Mouse (Mus musculus): ENCODE measurements at regions not wholly inside any gene's neighbourhood (a gene's known extent, or its start where the extent isn't known, plus 50 kb on each side); places are given as distances from the start of the nearest gene placed in this dataset.

DNA sequence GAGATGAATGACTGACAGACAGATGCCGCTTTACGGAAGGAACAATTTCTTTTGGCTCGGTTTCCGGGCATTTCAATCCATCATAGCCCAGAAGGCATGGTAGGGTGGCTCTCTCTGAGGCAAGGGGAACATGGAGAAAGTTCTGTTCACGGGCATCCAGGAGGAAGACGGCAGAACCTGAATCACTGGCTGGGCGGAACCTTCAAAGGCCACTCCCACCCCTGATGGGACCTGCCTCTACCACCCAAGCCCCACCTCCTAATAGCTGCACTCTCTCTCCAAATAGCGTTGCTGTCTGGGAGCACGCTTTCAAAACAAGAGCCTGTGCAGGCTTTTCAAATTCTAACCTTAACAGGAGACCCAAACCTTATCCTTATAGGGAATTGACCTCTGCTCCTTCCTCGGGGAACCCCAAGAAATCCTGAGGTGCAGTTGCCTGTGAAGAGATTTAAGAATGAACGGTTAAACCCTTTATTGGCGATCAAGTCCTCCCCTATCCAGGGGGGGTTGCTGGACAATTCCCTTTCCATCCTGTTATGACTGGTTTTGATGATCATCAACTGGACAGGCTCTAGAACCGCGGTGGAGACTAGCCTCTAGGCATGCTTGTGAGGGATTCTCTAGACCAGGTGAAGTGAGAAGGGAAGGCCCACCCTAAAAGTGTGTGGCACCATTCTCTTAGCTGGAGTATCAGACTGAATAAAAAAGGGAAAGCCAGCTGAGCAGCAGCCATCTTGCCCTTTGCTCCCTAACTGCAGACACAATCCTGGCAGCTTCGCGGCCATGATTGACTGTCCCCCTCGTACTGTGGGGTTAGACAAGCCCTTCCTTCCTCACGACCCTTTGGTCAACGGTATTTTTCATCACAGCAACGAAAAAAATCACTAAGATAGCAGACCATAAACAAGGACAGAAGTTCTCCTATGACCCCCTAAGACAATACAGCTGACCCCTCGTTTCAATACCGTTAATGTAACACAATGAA, 184.5 kb upstream of the Dyrk2 start:
- no peak for DNase-seq

DNA sequence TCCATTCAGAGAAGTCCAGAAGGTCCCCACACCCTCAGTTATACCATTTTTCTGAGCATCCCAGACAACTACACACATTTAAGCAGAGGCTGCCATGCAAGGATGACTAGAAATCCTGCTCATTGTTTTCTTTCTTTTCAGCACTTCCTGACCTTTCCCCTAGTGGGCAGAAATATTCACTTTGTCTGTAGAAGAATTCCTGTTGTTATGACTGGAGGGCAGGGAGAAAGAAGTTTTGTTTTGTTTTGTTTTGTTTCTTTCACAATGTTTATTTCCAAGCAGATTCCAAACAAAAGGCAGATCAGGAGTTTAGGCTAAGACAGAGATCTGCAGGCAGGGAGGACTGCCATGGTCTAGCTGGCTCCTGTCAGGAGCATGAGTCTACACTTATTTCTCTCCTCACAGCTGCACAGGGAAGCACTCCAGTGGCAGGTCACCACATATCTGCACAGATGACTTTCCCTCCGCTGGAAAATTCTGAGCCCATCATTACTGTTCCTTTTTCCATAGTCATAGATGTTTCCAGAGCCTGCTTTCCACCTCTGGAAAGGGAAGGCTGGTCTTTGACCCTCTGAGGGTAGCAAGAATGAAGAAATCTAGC, 182.5 kb upstream of the Dyrk2 start:
- no peak for DNase-seq

DNA sequence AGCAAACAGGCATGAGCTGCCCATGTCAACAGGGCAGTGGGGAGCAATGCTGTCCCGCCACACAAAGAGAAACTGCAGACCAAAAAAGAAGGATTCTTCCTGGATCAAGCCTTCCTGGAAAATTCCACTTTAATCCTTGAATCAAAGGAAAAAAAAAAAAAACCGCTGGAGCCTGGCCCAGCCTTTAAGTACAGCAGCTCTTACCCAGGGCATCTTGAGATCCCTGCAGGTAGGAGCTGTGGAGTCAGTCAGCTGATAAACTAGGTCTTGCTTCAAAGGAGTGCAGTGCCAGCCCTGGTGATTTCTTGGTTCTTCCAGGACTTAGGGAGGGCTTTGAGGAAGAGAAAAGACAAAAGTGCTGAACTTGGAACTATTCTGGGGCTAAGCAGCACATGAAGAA, 181.6 kb upstream of the Dyrk2 start:
- no peak for DNase-seq

DNA sequence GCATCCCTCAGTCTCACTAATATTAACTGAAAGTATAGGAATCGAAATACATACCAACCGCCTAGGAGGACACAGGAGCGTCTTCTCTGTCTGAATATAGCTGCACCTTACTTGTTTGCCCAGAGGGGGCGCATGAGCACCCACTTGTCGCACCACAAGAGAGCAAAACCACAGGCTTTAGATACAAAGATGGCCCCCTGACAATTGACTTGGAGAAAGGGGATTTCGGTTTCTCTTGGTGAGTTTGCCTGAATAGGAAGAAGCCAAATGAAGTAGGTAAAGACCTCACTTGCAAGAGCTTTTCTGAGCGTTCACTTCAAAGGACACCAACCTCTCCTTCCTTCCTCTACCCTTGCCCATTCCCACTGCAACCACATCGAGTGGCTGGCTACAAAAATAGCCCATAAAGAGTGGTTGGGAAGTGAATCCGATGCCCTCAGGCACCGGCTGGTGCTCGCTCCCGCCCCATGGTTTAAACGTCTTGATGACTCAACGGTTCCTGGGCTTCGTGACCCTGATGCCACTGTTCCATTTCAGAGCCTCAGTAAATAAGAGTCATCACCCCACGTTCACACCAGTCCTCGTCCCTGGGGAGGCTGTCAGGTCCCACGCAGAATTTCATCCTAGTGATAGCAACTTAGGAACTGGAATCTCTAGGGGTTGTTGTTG, 180.1 kb upstream of the Dyrk2 start:
- no peak for DNase-seq

DNA sequence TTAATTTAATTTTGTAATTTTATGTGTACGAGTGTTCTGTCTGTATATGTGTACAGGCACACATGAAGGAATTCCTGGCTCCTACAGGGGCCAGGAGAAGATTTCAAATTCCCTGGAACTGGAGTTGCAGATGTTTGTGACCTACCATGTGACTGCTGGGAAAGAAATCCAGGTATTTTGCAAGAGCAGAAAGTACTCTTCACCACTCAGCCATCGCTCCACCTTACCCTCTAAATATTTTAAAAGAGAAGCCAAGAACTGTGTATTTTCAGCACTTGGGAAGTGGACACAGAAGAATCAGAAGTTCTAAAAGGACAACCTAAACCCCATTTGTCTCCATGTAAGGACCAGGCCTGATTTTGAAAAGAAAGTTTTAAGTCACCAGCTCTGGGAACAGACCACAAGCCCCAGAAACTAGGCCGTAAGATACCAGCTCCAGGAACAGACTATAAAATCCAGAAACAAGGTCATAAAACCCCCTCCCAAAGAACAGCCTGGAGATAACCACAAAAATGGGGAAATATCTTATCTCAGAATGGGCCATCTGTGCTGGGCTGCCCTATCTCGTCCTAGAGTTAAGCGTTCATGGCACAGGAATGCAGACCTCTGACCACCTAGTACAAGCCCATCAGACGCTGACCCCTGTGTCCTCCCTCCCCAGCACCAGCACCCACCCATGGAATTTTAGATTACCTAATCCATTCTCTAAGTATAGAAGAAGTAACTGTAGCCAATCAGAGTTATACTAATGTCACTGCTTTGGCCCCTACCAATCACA, 178.8 kb upstream of the Dyrk2 start:
- no peak for DNase-seq

DNA sequence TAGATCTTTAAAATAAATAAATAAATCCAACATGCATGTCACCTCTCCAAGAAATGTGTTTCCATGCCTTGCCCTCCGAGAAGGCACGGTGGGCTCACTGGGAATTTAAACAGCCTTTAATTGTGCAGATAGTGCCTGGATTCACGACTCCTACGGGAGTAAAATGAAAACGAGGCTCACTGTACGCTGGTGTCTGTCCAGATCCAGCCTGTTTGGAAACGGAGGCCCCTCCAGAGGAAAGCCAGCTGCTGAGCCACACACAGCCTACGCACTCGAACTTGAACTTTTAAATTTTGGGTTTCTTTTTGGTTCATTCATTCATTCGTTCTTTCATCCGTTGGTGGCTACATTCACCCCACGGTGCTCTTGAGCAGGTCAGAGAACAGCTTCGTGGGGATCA, 175.1 kb upstream of the Dyrk2 start:
- no peak for DNase-seq

DNA sequence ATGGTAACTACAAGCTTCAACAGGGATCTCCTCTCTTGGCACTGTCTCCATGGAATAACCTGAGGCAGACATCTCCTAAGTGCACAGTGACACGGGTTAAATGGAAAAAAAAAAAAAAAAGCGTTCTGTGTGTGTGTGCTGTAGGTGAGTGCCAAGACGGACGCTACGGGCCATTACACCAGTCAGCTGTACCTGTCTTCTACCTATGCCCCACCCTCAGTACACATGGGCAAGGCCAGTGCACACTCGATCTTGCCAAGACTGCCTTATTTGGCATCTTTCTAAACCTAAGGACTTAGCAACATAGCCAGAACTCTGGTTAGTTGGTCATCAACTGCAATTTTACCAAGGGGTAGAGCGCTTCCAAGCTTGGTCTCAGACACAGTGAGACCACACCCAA, 173.1 kb upstream of the Dyrk2 start:
- no peak for DNase-seq

DNA sequence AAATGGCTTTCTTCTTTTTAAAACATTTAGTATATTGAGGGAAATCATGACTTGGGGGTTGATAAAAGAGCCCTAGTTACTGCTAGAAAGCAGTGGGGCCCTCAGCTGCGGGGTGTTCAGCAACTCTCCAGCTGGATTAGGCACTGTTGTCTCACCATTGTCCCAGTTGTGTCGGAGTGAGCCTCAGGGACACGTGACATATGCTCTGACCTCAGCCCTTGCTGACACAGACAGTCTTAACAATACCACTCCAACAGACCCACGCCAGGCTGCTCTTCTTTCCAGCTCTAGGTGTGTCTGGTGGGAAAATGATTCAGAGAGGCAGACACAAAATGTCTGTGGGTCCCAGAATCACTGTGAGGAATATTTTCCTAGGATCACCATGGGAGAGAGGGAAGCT, 170.2 kb upstream of the Dyrk2 start:
- no peak for DNase-seq

DNA sequence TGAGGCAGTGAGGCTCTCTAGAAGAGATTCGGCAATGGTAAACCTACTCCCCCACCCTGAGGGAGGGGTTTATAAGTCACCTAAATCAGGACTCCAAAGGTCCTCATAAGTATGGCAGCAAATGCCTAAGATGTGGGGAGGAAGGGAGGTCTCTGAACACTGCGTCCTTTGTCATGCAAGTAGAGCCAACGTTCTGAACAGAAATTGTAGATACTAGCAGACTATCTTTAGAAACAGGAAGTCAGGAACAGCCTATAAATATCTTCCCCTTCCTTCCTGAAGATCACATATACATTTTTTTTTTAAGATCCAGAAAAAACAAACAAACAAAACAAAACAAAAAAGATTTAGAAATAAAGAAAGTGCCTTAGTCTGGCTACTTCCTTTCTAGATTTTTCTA, 169.7 kb upstream of the Dyrk2 start:
- DNase-seq, result no peak

DNA sequence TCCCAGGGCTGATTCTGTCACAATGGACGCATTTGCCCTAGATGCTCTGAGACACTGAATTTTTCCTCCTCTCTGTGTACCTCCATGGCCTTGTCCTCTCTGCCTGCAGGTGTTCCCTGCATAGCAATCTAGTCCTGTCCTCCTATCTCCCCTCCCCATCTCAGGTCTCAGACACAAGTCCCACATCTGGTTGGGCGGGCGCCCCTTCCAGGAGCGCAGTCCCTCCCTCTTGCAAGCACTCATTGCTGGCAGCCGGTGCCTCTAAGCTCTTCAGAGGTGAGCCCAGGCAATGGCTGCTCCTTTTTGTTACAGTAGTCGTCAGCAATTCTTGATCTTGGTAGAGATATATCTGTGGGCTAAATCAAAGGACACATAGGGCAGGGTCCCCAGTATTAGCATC, 169.0 kb upstream of the Dyrk2 start:
- no peak for DNase-seq

DNA sequence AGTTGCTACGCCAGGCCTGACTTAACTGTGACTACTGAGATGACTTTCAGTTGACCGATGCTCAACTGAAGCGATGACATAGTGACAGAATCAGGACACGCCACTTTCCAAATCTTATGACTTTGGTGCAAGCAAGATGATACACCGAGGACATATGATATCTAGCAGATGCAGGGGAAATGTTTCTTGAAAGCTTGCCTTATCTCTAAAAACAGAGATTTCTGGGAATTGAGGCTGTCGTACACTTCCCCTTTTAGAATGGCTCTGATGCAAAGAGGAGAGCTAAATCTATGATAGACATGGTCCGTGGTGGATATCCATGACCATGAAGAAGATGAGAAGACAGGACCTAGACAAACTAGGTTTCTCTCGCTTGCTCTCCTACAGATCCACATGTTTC, 167.8 kb upstream of the Dyrk2 start:
- no peak for DNase-seq

DNA sequence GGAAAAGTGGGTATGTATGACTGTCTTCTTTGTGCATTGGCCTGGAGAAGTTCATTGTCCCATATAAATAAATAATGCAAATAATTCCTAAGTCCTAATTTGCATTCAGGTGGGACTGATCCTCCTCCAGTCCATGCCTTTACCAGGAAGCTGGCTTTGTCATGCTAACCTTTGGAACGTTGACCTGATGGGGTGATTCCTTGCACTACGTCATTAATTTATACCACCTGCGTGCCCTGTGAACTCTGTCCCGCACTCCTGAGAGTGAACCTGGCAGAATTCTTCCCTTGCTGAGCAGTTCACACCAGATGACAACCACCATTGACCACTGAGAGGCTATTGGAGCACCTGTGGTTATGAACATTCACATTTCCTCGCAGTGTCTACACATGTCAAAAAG, 165.9 kb upstream of the Dyrk2 start:
- no peak for DNase-seq

DNA sequence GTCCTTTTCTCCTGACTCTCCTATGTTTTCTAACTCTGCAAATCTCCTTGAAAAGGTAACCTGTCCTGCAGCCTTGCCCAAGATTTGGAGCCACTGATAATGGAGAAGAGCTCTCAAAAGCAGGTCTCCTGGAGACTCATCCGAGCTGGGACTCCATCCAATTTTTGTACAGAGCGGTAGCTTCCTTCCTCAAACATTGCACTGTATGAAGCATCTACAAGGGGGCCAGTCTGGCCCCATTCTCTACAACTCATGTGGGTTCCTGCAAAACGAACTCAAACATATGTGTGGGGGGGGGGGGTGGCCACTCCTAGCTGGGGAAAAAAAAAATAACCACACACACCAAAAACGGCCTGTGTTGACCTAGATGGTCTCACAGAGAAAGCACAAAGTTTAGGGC, 164.4 kb upstream of the Dyrk2 start:
- no peak for DNase-seq

DNA sequence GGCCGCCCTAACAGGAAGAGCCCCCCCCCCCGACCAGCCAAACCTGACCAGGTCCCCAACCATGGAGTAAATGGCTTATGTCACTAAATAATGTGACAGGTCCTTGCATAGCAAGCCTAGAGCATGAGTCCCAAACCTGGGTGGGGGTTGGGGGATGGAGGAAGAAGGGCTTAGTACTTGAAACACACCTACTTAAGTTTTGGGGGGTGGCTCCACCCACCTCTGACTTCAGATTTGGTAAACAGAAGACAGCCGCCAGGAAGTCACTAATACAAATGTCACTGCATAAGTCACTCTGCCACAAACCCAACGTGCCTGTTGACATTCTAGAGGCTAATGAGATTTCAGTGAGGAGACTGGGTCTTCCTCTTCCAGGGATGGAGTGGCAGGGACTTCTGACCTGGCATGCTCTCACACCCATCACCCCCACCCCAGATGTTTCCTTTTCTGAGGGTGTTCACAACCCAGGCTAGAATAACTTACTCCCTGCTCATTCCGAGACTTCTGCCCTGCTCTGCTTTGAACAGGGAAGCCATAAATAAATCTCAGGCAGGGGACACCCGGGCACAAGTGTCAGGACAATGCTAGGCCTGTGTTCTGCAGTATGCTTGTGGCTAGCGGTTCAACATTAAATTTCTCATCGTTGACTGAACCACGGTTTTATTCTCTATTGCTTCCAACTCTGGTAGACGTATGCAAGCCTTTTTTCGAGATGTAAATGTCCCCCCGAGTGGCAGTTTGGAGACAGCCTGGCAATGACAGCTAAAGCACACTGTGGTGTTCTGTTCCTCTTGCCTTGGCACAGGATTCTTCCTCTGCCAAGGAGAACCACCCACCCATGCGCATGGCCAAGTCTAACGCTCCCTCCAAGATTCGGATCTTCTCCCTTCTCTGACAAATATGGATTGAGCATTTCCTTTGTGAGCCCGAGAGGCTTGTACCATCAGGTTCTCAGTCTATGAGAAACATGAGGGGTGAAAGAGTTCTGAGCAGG, 161.6 kb upstream of the Dyrk2 start:
- no peak for DNase-seq

DNA sequence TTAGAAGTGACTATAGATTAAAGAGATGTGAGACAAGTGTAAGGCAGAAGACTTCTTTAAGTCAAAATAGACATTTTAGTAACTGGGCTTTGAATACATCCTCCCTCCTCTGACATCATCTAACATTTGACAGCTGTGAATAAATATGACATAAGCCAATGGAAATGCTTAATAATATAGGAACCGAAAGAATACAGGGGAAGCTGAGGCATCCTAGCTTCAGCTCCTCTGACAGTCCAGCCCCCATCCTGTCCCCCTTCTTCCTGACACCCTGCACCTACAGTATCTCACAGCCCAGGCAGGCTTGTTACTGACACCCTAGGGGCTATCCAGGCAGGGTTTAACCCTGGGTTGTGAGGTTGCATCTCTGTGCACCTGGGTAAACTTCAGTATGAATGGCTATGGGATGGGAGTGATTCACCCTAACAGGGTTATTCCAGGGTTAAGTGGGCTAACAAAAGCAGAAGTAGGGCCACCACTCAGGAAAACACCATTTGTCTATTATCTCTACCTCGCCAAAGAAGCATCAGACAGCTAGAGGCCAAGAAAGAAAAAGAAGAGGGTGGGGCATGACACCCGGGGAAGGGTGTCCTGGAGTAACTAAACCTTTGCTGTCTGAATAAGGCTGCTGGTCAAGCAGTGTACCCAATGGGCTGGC, 158.6 kb upstream of the Dyrk2 start:
- DNase-seq, result no peak

DNA sequence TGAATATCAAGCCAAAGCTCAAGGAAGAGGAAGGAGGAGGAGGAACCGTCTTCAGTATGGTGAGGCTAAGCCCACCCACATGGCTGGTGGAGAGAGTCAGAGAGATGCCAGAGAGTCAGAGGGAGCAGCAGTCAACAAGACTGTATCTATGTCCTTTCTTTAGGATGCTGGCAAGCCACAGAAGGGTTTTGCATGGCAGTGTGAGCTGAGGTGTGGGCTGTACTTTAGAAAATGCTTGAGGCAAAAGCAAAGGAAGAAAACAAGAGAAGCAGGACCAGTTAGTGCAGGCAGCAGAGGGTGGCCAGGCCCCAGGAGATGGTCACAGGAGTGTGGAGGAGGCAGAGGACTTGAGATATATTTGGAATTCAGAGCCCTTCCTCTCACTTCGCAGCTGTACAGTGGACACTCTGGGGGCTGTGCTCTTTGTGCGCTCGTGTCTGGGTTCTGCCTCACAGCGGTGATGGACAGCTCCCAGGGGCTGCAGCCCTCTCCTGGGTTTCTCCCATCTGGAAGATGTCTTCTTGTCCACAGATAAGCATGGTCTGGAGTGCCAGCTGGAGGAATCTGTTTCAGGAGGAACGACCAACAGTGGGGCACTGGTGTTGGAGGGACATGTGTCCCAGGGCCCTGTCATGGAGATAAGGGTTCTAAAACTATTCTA, 157.4 kb upstream of the Dyrk2 start:
- no peak for DNase-seq

DNA sequence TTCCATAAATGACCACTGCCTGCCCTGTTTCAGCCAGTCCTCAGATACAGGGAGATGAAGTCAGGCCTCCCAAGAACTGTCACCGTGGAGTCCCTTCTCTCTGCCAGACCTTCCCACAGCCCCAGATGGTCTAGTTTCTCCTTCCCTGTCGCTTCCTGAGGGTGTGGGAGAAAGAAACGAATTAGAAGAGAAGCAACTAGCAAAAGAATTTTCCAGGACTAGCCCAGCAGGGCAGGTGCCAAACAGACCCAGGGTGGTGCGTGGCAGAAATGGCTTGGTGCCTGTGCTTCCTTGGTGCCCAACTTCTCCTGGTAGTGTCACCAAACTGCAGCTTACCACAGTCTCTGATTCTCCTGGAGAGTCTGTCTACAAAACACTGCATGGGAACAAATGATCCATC, 156.3 kb upstream of the Dyrk2 start:
- no peak for DNase-seq

DNA sequence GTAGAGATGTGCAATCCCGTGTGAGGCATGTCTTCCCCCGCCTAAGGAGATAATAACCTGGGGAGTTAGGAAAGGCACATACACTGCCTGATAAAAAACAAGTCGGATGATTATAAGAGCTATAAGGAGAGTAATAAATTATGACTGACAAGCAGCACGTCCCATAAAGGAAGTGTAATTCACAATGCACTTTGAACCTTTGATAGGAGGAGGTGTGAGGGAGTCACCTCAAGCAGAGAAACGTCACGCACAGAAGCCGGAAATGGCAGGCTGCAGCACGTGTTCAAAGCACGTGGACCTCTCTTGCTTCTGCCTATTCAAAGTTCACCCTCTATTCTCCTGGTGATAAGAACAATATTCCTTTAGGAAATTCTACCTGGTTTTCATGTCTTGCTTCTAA, 154.4 kb upstream of the Dyrk2 start:
- DNase-seq, result no peak

DNA sequence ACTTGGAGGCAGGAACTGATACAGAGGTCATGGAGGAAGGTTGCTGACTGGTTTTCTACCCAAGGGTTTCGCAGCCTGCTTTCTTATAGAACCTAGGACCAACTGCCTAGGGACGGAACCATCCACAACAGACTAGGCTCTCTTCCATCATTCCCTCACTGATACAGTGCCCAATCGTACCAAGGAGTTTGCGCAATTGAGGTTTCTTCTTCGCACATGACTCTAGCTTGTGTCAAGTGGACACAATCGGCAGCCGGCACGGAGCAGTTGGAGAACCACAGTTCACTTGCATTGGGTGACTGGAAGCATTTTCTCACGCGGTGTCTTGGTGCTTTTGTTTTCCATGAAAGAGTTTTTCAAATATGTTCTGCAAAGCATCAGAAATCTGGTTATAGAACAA, 149.1 kb upstream of the Dyrk2 start:
- DNase-seq, result no peak

DNA sequence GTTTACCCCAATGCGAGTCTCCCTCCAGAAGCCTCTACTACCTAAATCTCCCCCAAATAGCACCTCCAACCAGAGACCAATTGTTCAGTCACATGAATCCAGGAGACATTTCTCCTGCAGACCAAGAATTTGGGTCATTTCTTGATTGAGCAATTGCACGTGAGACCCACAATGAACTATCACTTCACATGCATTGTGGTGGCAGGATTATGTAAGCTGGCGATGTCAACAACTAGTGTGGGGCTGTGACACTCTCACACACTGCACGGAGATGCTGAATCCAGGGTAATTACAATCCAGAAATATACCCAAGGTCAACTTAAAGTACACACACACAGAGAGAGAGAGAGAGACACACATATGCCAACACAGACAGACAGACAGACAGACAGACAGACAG, 148.5 kb upstream of the Dyrk2 start:
- no peak for DNase-seq
